Mouse (Mus musculus) kidney, embryonic 15.5 days (tissue): Measurements from ENCODE around the gene Pacrg. TPM values are rescaled to one million over a fixed set of nuclear protein-coding genes. Genes with fewer than 3 reads are reported as not detected.
A peak's percentile ranks its signal among the peaks of the same experiment; 100 is the strongest.

ENCODE experiments used
- ATAC-seq: fragments of 200-750 bp; cut with Nextera tagmentation; replicated peaks from 2 replicates; pipeline ENCODE4 v1.8.0; 2017; ENCODE audit warnings: moderate TSS enrichment; ENCODE audit not compliant: low FRiP score
- H3K27ac ChIP-seq: fragments of 300-500 bp; sonication (generic); 2 replicates; pipeline ENCODE4 v1.5.1; 2015; ENCODE audit warnings: mild to moderate bottlenecking, inconsistent platforms
- H3K27me3 ChIP-seq: fragments of 300-500 bp; sonication (generic); 2 replicates; pipeline ENCODE4 v1.6.1; 2015; ENCODE audit warnings: inconsistent platforms
- H3K36me3 ChIP-seq: fragments of 300-500 bp; sonication (generic); 2 replicates; pipeline ENCODE4 v1.6.1; 2015; ENCODE audit warnings: inconsistent platforms
- H3K4me1 ChIP-seq: fragments of 300-500 bp; sonication (generic); 2 replicates; pipeline ENCODE4 v1.6.1; 2015; ENCODE audit warnings: inconsistent platforms
- H3K4me2 ChIP-seq: fragments of 300-500 bp; sonication (generic); 2 replicates; pipeline ENCODE4 v1.6.1; 2015; ENCODE audit warnings: moderate library complexity, mild to moderate bottlenecking, inconsistent platforms
- H3K4me3 ChIP-seq: fragments of 300-500 bp; sonication (generic); replicated peaks from 2 replicates; pipeline ENCODE4 v1.5.1; 2015; ENCODE audit warnings: mild to moderate bottlenecking, inconsistent platforms
- H3K9ac ChIP-seq: fragments of 300-500 bp; sonication (generic); 2 replicates; pipeline ENCODE4 v1.6.1; 2015; ENCODE audit warnings: mild to moderate bottlenecking, inconsistent platforms
- H3K9me3 ChIP-seq: fragments of 300-500 bp; sonication (generic); replicated peaks from 2 replicates; pipeline ENCODE4 v1.6.1; 2016; ENCODE audit warnings: inconsistent platforms
- WGBS: fragments of 180-500 bp; shearing (Covaris S2); methylation state at CpG from one replicate; pipeline ENCODE4 v1.1.7; 2015; ENCODE audit warnings: mixed read lengths; 5-methylcytosine and 5-hydroxymethylcytosine counted together
- polyA plus RNA-seq: library from polyadenylated mRNA; unstranded; fragments of >200 nt; fragmentation: Nextera tagmentation; extraction: Ambion mirVana; gene quantifications from 2 replicates; pipeline ENCODE4 v1.2.1, GENCODE M21; 2015

The Pacrg gene
- polyA plus RNA-seq, 1 experiment from 2014 or later = 3.6 TPM

DNA sequence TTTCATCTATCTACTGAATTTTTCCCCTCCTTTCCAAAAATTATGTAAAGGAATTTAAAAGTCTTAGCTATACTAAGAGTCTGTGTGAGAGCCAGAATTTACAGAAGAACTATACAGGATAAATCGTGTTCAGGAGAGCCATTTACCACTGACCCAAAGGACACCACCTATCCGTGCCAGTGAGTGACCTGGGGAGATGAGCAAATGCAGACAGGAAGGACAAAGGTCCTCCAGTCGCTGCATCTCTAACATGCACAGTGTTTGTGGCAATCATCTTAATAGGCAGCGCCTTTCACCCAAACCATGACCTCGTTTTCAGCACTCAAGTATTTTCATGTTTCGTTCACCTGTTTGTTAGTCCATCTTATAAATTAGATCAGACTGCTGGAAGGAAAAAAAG is 105.4 kb downstream of the Pacrg start:
- no peak for ATAC-seq
- Histone ChIP-seq H3K4me1 (peaks cover 14% of the 10 kb centered on the region; the same call in 1 of the 2 replicates), H3K4me2 (no peak overlapping the region), H3K36me3 (no peaks in the 10 kb centered on the region), H3K4me3 (no peak overlapping the region), H3K9ac (no peak overlapping the region), H3K9me3 (no peaks in the 10 kb centered on the region), H3K27me3 (no peaks in the 10 kb centered on the region), H3K27ac (no peak overlapping the region)
- 72% methylated on average over 6 of the region's 6 CpGs for WGBS

DNA sequence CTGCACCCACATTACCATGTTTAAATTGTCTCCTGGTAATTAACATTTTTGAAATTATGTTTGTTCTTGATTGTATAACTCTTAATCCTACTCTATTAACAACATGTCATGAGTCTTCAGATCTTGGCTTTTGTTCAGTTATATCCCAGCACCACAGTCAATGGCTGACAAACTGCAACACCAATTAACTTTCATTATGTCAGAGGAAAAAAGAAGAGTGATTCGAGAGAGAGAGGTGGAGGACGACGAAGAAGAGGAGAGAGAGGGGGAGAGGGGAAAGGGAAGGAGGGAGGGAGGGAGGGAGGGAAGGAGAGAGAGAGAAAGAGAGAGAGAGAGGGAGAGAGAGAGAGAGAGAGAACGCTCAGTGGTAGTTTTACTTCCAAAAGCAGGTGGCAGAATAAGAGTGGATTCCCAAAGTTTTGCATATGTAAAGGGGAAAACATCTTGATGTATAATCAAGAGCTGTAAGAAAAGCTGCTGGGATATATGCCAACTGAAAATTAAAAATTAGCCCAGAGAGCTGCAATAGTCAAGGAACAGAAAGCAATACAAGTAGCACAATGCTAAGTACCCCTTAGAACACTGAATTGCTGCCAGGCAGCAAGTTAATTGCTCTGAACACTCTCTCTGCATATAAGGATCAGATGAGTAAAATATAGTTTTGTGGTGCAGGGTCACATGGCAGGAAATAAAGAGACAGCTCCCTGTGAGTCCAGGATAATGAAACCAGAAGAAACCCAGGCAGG is 107.6 kb downstream of the Pacrg start:
- Histone ChIP-seq H3K9ac (no peak overlapping the region), H3K9me3 (no peaks in the 10 kb centered on the region), H3K4me3 (no peak overlapping the region), H3K4me1 (peaks cover 4% of the 10 kb centered on the region; the same call in 1 of the 2 replicates), H3K27me3 (no peaks in the 10 kb centered on the region), H3K36me3 (no peaks in the 10 kb centered on the region), H3K27ac (no peak overlapping the region), H3K4me2 (no peak overlapping the region)
- WGBS = 52% methylated on average over 4 of the region's 4 CpGs
- ATAC-seq = no peak

DNA sequence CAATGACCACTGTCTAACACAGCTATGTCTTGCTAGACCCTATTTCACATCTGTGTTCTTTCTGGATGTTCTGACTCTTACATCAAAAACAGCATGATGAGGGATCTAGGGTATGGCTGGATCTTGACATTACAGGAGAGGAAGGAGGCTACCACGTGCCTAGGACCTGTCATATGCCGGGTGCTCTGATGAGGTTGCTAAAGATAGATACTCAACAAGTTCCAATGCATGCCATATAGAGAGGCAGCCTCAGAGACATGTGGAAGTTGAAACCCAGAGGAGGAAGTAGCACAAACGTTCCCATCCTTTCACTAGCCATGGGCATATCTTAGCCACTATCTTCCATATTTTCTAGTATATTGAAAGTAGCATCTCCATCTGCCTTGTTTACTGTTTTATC is 115.3 kb downstream of the Pacrg start:
- H3K4me1 ChIP-seq = peaks cover 6% of the 10 kb centered on the region; the same call in 1 of the 2 replicates
- H3K4me2 ChIP-seq = no peak overlapping the region
- no peaks in the 10 kb centered on the region for H3K9me3 ChIP-seq
- no peaks in the 10 kb centered on the region for H3K27me3 ChIP-seq
- no peak overlapping the region for H3K9ac ChIP-seq
- no peak overlapping the region for H3K27ac ChIP-seq
- no peaks in the 10 kb centered on the region for H3K36me3 ChIP-seq
- no peak for ATAC-seq
- 92% methylated on average over 3 of the region's 3 CpGs for WGBS
- no peak overlapping the region for H3K4me3 ChIP-seq

DNA sequence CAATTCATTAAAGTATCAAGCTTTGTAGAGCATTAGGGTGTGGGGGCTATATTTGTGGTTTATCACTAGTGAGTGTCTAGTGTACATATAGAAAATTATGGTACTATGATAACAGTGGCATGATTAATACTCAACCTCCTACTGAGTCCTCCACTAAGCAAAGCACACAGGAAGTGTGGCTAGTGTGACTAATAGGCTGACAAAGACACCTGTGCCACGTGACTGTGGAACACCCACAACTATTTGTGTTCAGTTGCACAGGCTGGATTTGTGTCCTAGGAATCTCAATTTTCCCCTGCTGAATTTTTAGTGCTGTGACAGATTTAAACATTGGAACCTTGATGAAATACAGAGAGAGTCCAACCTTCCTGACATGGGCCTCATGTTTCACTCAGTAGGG is 118.5 kb downstream of the Pacrg start:
- 17% methylated on average over 1 of the region's 1 CpGs for WGBS
- Histone ChIP-seq H3K4me3 (no peak overlapping the region), H3K4me2 (no peak overlapping the region), H3K9me3 (no peaks in the 10 kb centered on the region), H3K9ac (no peak overlapping the region), H3K4me1 (peaks cover 15% of the 10 kb centered on the region), H3K27ac (no peak overlapping the region), H3K27me3 (no peaks in the 10 kb centered on the region), H3K36me3 (no peaks in the 10 kb centered on the region)
- ATAC-seq = no peak; the same call in 1 of the 2 replicates

DNA sequence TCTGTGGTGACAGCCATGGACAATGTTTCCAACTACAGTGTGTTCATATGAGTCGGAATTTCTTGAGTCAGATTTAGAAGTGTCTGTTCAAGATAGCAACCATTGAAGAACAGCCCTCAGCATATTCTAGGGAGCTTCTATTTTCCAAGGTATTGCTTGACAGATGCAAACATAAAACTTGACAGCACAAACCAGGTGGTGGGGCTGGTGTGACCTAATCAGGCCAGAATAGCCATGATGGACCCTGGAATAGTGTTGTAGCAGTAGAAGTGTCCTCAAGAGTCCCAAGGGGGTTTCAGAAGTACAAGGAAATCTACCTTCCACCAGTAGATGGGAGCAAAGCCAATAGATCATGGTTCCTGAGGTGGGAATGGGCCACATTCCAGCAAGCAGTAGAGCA is 123.0 kb downstream of the Pacrg start:
- 90% methylated on average over 1 of the region's 1 CpGs for WGBS
- Histone ChIP-seq H3K36me3 (no peaks in the 10 kb centered on the region), H3K27me3 (no peaks in the 10 kb centered on the region), H3K4me1 (peaks cover 15% of the 10 kb centered on the region), H3K4me3 (no peak overlapping the region), H3K9me3 (no peaks in the 10 kb centered on the region), H3K27ac (no peak overlapping the region), H3K4me2 (no peak overlapping the region), H3K9ac (no peak overlapping the region)
- no peak for ATAC-seq

DNA sequence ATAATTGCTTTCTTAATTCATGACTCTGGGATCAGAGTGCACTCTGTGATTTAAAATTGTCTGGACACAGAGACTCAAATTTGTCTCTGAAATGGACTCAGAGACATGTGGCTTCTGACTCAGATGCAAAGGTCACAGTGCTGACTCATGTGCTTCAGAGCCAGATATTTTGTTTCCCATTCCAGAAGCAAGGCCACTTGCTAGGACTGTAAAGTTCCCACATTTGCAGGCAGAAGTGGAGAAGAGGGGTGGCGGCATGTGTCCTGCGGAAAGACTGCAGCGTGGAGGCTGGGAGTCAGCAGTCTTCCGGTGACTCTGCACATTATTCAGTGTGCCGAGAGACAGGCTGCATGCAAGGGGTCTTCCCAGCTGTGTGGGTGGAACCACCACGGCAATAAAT is 137.3 kb downstream of the Pacrg start:
- WGBS = 20% methylated on average over 6 of the region's 6 CpGs
- Histone ChIP-seq H3K27me3 (no peaks in the 10 kb centered on the region), H3K4me2 (0 out of 2 replicates have a peak overlapping the region, but pooled peaks have one; percentile 20), H3K9me3 (no peaks in the 10 kb centered on the region), H3K36me3 (no peaks in the 10 kb centered on the region), H3K27ac (no peak overlapping the region), H3K4me3 (no peak overlapping the region), H3K4me1 (peaks cover 6% of the 10 kb centered on the region), H3K9ac (no peak overlapping the region)
- no peak; the same call in 1 of the 2 replicates for ATAC-seq

DNA sequence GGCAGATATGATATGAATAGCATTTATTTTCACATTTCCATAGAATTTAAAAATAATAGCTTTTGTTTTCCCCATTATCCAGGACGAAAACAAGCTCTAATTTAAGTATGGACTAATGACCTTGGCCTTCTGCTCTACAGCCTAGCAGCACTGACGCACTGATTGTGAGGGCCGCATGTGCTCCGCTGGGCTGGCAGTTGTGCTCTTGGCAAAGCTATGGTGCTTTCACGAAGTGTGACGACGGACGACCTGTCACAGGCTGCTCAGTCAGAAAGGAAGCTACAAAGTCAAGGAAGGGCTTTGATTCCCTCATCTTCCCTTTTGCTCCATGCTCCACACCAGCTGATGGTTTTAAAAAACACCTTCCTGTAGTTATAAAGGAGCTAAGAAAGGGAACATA is 142.1 kb downstream of the Pacrg start:
- WGBS = 71% methylated on average over 8 of the region's 8 CpGs

DNA sequence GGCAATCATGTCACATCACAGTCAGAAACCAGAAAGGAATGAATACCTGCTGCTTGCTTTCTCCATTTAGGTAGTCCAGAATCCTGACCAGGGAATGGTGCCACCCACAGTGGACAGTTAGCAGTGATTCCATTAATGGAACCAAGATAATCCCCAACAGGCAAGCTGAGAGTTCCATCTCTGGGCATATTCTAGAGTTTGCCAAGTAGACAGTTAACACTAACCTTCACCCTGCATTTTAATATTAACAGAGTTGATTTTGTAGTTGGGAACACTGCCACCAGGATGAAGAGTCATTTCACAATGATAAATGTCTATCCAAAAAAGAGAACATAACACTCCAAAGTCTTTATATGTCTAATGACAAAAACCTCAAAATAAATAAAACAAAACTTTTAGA is 144.7 kb downstream of the Pacrg start:
- Histone ChIP-seq H3K9ac (no peak overlapping the region), H3K4me3 (no peak overlapping the region), H3K36me3 (no peaks in the 10 kb centered on the region), H3K27me3 (no peaks in the 10 kb centered on the region), H3K4me1 (no peaks in the 10 kb centered on the region), H3K4me2 (no peak overlapping the region), H3K27ac (no peak overlapping the region), H3K9me3 (no peaks in the 10 kb centered on the region)
- ATAC-seq = no peak

More for the DNA sequence above, 142.1 kb downstream of the Pacrg start:
- Histone ChIP-seq H3K27me3 (no peaks in the 10 kb centered on the region), H3K4me2 (no peak overlapping the region), H3K9ac (no peak overlapping the region), H3K4me1 (peaks cover 4% of the 10 kb centered on the region), H3K27ac (no peak overlapping the region), H3K9me3 (no peaks in the 10 kb centered on the region), H3K36me3 (no peaks in the 10 kb centered on the region), H3K4me3 (no peak overlapping the region)
- no peak for ATAC-seq

DNA sequence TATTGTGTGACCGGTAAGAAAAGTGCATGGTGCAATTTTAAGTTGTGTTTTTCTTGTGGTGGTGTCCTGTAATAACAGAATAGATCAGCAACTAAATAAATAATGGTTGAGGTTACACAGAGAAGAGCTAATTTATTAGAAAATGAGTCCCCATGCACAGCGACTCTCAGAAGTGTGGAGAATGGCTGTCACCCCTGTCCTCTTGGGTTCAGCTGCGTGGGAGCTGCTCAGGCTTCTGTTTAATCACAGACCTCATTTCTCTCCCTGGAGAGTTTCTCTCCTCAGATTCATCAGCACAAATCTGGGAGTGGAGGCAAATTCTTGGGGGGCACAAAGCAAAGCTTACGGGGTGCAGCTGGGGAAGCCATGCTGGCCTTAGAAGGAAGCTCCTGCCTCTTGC is 163.0 kb downstream of the Pacrg start:
- 27% methylated on average over 4 of the region's 4 CpGs for WGBS
- no peak overlapping the region for H3K4me3 ChIP-seq

DNA sequence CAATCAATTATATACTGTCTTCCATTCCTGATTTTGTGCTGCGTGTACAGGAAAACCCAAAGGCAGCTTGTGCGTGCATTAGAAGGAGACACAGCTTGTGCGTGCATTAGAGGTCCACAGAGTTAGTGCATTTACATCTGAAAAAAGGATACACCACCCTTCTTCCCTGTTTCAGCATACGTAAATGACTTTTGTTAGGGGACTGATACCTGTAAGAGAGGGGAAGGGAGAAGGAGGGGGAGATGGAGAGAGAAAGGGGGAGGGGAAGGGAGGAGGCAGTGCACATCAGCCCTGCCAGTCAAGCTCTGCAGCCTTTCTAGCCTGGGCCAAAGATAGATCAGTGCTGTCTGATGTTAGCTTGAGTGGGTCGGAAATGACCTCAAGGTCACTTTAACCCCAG is 164.6 kb downstream of the Pacrg start:
- no peaks in the 10 kb centered on the region for H3K27me3 ChIP-seq
- peaks cover 3% of the 10 kb centered on the region for H3K4me1 ChIP-seq
- no peak for ATAC-seq
- no peaks in the 10 kb centered on the region for H3K36me3 ChIP-seq
- no peak overlapping the region for H3K4me2 ChIP-seq
- no peak overlapping the region for H3K27ac ChIP-seq
- H3K4me3 ChIP-seq = no peak overlapping the region
- 80% methylated on average over 5 of the region's 5 CpGs for WGBS
- no peaks in the 10 kb centered on the region for H3K9me3 ChIP-seq
- no peak overlapping the region for H3K9ac ChIP-seq

More for the DNA sequence above, 163.0 kb downstream of the Pacrg start:
- H3K27ac ChIP-seq = no peak overlapping the region
- no peaks in the 10 kb centered on the region for H3K9me3 ChIP-seq
- H3K27me3 ChIP-seq = no peaks in the 10 kb centered on the region
- H3K9ac ChIP-seq = no peak overlapping the region
- no peaks in the 10 kb centered on the region for H3K36me3 ChIP-seq
- no peak overlapping the region for H3K4me2 ChIP-seq
- H3K4me1 ChIP-seq = peaks cover 3% of the 10 kb centered on the region
- 0 out of 2 replicates have a peak, but pooled peaks have one; percentile 58 for ATAC-seq

DNA sequence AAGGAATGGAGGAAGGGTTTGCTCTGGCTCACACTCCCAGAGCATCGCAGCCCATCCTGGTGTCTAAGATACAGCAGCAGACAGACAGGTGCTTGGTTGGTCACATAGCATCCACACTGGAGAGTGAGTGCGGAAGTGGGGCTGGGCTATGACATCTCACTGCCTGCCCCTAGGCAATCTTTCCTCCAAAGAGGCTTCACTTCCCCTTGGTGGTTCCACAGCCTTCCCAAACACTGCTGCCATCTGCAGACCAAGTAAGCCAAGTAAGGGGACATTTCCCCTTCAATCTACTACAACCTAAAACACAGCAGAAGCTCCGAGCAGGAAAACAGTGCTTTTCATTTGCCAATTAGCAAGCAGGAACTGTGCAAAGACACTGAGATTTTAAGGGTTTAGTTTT is 165.1 kb downstream of the Pacrg start:
- ATAC-seq = no peak
- Histone ChIP-seq H3K4me3 (no peak overlapping the region), H3K36me3 (no peaks in the 10 kb centered on the region), H3K4me2 (no peak overlapping the region), H3K9me3 (no peaks in the 10 kb centered on the region), H3K9ac (no peak overlapping the region), H3K27me3 (no peaks in the 10 kb centered on the region), H3K27ac (no peak overlapping the region), H3K4me1 (peaks cover 3% of the 10 kb centered on the region)
- WGBS = 70% methylated on average over 3 of the region's 3 CpGs

DNA sequence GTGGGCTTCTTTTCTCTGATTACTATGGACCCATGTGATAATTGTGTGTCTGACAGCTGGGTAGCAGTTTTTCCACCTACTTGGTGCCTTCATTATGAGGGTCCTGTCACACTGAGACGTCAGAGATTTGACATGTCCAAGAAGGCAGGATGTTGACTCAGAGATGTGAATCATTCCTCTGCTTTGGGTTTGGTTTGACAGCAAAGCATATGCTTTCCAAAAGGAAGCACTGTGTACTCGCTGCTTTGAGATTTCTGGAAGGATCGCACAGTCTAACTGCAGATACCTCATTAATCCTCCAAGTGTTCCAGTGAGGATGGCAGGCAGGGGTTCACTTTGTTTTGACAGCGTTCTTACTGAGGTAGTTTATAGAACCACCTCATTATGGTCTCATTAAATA is 178.8 kb downstream of the Pacrg start:
- ATAC-seq = no peak
- H3K27me3 ChIP-seq = no peaks in the 10 kb centered on the region
- 80% methylated on average over 4 of the region's 4 CpGs for WGBS

DNA sequence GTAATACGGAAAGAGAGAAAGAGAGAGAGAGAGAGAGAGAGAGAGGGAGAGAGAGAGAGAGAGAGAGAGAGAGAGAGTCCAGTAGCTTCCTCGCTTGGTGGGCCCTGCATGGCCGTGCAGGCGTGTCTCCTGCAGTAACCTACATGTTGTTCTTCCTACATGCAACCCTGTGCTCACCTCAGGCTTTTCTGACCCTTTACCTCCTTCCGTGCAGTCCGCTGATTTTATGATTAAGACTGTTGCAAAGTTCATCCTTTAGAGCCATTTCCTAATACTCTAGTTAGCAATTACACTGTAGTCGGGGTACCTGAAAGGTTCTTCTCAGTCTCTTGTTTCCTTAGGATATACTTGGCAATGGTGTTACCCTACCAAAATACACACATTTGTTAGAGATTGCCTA is 196.5 kb downstream of the Pacrg start:
- no peak for ATAC-seq
- WGBS = 87% methylated on average over 7 of the region's 7 CpGs
- Histone ChIP-seq H3K4me1 (no peaks in the 10 kb centered on the region), H3K4me2 (no peak overlapping the region), H3K9me3 (no peaks in the 10 kb centered on the region), H3K4me3 (no peak overlapping the region), H3K27ac (no peak overlapping the region), H3K9ac (no peak overlapping the region), H3K36me3 (no peaks in the 10 kb centered on the region), H3K27me3 (no peaks in the 10 kb centered on the region)

More for the DNA sequence above, 178.8 kb downstream of the Pacrg start:
- Histone ChIP-seq H3K4me3 (no peak overlapping the region), H3K36me3 (no peaks in the 10 kb centered on the region), H3K4me1 (no peaks in the 10 kb centered on the region), H3K9ac (no peak overlapping the region), H3K27ac (no peak overlapping the region), H3K9me3 (no peaks in the 10 kb centered on the region), H3K4me2 (no peak overlapping the region)
